Mouse (Mus musculus) heart, postnatal 0 days (tissue): ENCODE results near the gene Tbc1d4.

Experiments
- CTCF ChIP-seq: IDR thresholded peaks from 2 replicates; pipeline ENCODE4 v1.5.1; 2016; ENCODE audit warnings: antibody characterized with exemption, control low read depth, low read depth
- EP300 ChIP-seq: IDR thresholded peaks from 2 replicates; pipeline ENCODE4 v1.6.1; 2016; ENCODE audit warnings: antibody characterized with exemption, low read depth

- no peak for TF ChIP-seq CTCF
- TF ChIP-seq EP300, result no peak
These were observed 107.1 kb downstream of the Tbc1d4 start for GRCm38 (mm10) chr14:101501868-101502267.
